Mouse (Mus musculus): ENCODE results near the gene Kcnc2. TPM values are rescaled to one million over a fixed set of nuclear protein-coding genes. Genes with fewer than 3 reads are reported as not detected.

Gene Kcnc2
- polyA plus RNA-seq, 1 experiment from 2014 or later: 0.39 TPM

DNA sequence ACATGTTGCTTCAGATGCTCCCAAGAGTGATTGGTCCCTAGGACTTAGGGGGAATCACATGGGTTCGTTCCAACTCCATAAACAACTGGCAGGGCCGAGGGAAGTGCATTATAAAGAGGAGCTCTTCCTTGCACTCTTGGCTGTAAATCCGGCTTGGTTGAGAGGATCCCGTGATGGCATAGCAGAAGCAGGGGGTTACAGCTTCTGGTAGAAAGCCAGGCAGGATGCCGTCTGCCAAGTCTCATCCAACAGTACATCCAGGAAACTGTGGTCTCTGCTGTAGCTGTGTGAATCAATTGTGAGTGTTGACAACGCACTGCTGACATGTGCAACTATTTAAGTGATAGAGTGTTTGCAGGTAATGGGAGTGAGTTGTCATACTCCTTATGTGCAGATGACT, 107.5 kb downstream of the Kcnc2 start:
- no peak overlapping the region for H3K9ac ChIP-seq (ENCODE audit: low read depth, low read length)
- WGBS: 66% methylated on average over 6 of the region's 6 CpGs
- ATAC-seq: no peak
- no peaks in the 10 kb centered on the region for H3K36me3 ChIP-seq (ENCODE audit: control insufficient read depth, insufficient read depth)
- no peak overlapping the region for H3K27ac ChIP-seq (ENCODE audit: low read depth, low read length)
- no peak for TF ChIP-seq CTCF (IDR thresholded peaks at IDR 0.05; ENCODE audit: low read depth)
- no peaks in the 10 kb centered on the region for H3K9me3 ChIP-seq (ENCODE audit: control insufficient read depth)
- no peak overlapping the region for H3K4me3 ChIP-seq (ENCODE audit: low read depth, low read length)
- no peaks in the 10 kb centered on the region for H3K4me1 ChIP-seq (replicated peaks; ENCODE audit: control insufficient read depth, insufficient read depth, low read length)
- no peak overlapping the region for H3K4me2 ChIP-seq (replicated peaks; ENCODE audit: low read depth)
- no peaks in the 10 kb centered on the region for H3K27me3 ChIP-seq (replicated peaks; ENCODE audit: control insufficient read depth, insufficient read depth, low read length)

DNA sequence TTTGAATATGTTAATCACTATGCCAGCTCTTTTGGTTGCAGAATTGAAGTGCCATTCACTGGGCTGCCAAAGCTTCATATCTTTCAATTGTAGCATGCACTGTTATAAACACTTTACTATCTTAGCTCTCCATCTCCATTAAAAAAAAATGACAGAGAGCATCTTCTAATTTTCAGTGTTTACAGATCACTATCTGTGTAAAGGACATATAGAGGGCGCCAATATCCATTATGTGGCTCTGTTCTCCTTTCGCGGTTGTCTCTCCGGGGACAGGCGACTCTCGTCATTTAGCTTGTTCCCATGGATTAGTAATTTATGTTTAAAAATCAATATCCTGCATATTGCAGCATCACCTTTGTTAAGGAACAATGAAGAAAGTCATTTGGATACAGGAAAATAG, 109.7 kb downstream of the Kcnc2 start:
- WGBS: 88% methylated on average over 6 of the region's 6 CpGs
- H3K27me3 ChIP-seq (replicated peaks; ENCODE audit: control insufficient read depth, insufficient read depth, low read length): no peaks in the 10 kb centered on the region
- no peaks in the 10 kb centered on the region for H3K4me1 ChIP-seq (replicated peaks; ENCODE audit: control insufficient read depth, insufficient read depth, low read length)
- no peak overlapping the region for H3K27ac ChIP-seq (ENCODE audit: low read depth, low read length)
- no peak overlapping the region for H3K4me2 ChIP-seq (replicated peaks; ENCODE audit: low read depth)
- no peaks in the 10 kb centered on the region for H3K9me3 ChIP-seq (ENCODE audit: control insufficient read depth)
- H3K36me3 ChIP-seq (ENCODE audit: control insufficient read depth, insufficient read depth): no peaks in the 10 kb centered on the region
- no peak for ATAC-seq
- no peak overlapping the region for H3K9ac ChIP-seq (ENCODE audit: low read depth, low read length)
- no peak overlapping the region for H3K4me3 ChIP-seq (ENCODE audit: low read depth, low read length)
- TF ChIP-seq CTCF (IDR thresholded peaks at IDR 0.05; ENCODE audit: low read depth): no peak

DNA sequence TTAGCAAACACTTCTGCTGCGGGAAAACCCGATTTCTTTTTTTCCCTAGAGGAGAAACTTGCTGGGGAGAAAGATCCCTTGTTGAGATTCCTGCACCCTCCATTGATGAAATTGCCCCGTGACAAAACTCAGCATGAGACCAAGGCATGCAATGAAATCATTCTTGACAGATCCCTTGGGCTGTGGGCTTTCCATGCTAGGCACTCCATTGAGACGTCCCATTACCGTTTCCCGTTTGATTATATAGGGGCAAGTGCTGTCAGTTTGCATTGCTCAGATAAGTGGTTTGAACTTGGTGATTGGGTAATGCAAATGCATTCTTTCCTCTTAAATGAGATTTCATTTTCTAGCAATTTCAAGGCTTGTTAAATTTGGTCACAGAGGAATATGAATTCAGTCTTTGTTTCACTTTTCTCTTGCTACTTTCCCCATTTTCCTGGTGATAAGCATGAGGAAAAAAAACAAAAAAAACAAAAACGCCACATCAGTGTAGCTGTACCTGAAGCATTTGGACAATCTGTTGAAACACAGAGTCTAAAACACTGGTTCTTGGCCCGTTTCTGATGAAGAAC, 123.6 kb downstream of the Kcnc2 start:
- ATAC-seq: no peak
- H3K4me1 ChIP-seq (replicated peaks; ENCODE audit: control insufficient read depth, insufficient read depth, low read length): no peaks in the 10 kb centered on the region
- no peak overlapping the region for H3K27ac ChIP-seq (ENCODE audit: low read depth, low read length)
- H3K4me3 ChIP-seq (ENCODE audit: low read depth, low read length): no peak overlapping the region
- no peak for TF ChIP-seq CTCF (IDR thresholded peaks at IDR 0.05; ENCODE audit: low read depth)
- H3K9ac ChIP-seq (ENCODE audit: low read depth, low read length): no peak overlapping the region
- H3K9me3 ChIP-seq (ENCODE audit: control insufficient read depth): no peaks in the 10 kb centered on the region
- 66% methylated on average over 8 of the region's 8 CpGs for WGBS
- no peaks in the 10 kb centered on the region for H3K36me3 ChIP-seq (ENCODE audit: control insufficient read depth, insufficient read depth)
- H3K4me2 ChIP-seq (replicated peaks; ENCODE audit: low read depth): no peak overlapping the region
- H3K27me3 ChIP-seq (replicated peaks; ENCODE audit: control insufficient read depth, insufficient read depth, low read length): no peaks in the 10 kb centered on the region

GRCm38 (mm10) chr10:112397194-112397593, 126.3 kb downstream of the Kcnc2 start:
- no peaks in the 10 kb centered on the region for H3K9me3 ChIP-seq (ENCODE audit: control insufficient read depth)
- no peak overlapping the region for H3K27ac ChIP-seq (ENCODE audit: low read depth, low read length)
- no peaks in the 10 kb centered on the region for H3K27me3 ChIP-seq (replicated peaks; ENCODE audit: control insufficient read depth, insufficient read depth, low read length)
- no peak overlapping the region for H3K4me2 ChIP-seq (replicated peaks; ENCODE audit: low read depth)
- ATAC-seq: no peak
- H3K9ac ChIP-seq (ENCODE audit: low read depth, low read length): no peak overlapping the region
- H3K36me3 ChIP-seq (ENCODE audit: control insufficient read depth, insufficient read depth): no peaks in the 10 kb centered on the region
- 0 out of 2 replicates have a peak, but pooled peaks have one; percentile 20 for TF ChIP-seq CTCF (IDR thresholded peaks at IDR 0.05; ENCODE audit: low read depth)
- no peak overlapping the region for H3K4me3 ChIP-seq (ENCODE audit: low read depth, low read length)
- H3K4me1 ChIP-seq (replicated peaks; ENCODE audit: control insufficient read depth, insufficient read depth, low read length): no peaks in the 10 kb centered on the region
- 41% methylated on average over 2 of the region's 2 CpGs for WGBS

DNA sequence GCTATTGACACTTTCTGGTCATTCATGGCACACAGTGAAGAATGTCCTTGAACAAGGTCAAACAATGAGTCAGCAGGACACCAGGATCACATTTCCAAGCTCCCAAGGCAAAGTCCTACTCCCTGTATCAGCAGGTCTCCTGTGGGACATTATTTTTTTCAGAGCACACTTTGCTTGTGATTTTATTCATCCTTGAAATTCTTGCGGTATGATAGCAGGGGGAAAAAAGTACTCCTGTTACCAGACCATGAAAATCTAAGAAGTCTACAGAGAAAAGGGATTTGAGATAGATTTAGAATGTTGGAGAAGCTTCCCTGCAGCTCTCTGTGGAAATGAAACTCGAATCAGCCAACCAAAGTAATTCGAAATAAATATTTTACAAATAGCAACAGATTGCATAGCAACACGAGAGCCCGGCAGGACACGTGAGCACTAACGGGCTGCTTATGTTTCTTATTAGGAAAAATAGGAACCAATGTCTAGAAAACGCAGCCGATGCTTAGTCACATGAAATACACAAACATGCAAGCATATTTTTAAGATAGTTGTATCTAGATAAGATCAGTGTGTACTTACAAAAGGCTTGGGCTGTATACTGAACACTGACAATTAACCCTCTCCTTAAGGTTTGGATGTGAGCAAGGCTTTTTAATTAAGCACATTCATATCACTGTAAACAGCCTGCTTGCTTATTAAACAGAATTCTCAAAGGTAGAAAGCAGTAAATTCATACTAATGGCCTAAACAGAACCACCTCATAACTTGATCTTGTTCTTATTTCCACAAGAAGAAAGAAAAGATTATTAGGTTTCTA, 129.9 kb downstream of the Kcnc2 start:
- no peak for TF ChIP-seq CTCF (IDR thresholded peaks at IDR 0.05; ENCODE audit: low read depth)
- Histone ChIP-seq H3K9me3 (ENCODE audit: control insufficient read depth) (no peaks in the 10 kb centered on the region), H3K4me2 (replicated peaks; ENCODE audit: low read depth) (no peak overlapping the region), H3K27me3 (replicated peaks; ENCODE audit: control insufficient read depth, insufficient read depth, low read length) (no peaks in the 10 kb centered on the region), H3K4me1 (replicated peaks; ENCODE audit: control insufficient read depth, insufficient read depth, low read length) (no peaks in the 10 kb centered on the region), H3K36me3 (ENCODE audit: control insufficient read depth, insufficient read depth) (no peaks in the 10 kb centered on the region), H3K9ac (ENCODE audit: low read depth, low read length) (no peak overlapping the region), H3K4me3 (ENCODE audit: low read depth, low read length) (no peak overlapping the region), H3K27ac (ENCODE audit: low read depth, low read length) (no peak overlapping the region)
- WGBS: 78% methylated on average over 9 of the region's 9 CpGs
- ATAC-seq: no peak

GRCm38 (mm10) chr10:112409525-112409924, 138.6 kb downstream of the Kcnc2 start:
- H3K27ac ChIP-seq (ENCODE audit: low read depth, low read length): no peak overlapping the region
- H3K4me3 ChIP-seq (ENCODE audit: low read depth, low read length): no peak overlapping the region
- no peaks in the 10 kb centered on the region for H3K9me3 ChIP-seq (ENCODE audit: control insufficient read depth)
- ATAC-seq: no peak
- H3K9ac ChIP-seq (ENCODE audit: low read depth, low read length): no peak overlapping the region
- no peak for TF ChIP-seq CTCF (IDR thresholded peaks at IDR 0.05; ENCODE audit: low read depth)
- H3K4me2 ChIP-seq (replicated peaks; ENCODE audit: low read depth): no peak overlapping the region
- no peaks in the 10 kb centered on the region for H3K36me3 ChIP-seq (ENCODE audit: control insufficient read depth, insufficient read depth)
- H3K27me3 ChIP-seq (replicated peaks; ENCODE audit: control insufficient read depth, insufficient read depth, low read length): no peaks in the 10 kb centered on the region
- no peaks in the 10 kb centered on the region for H3K4me1 ChIP-seq (replicated peaks; ENCODE audit: control insufficient read depth, insufficient read depth, low read length)
- 59% methylated on average over 2 of the region's 2 CpGs for WGBS

Measured in intestine, postnatal 0 days (tissue).